Mouse (Mus musculus) G1E (cell line): ENCODE measurements around the gene Slc17a8. TPM values are rescaled to one million over a fixed set of nuclear protein-coding genes. Genes with fewer than 3 reads are reported as not detected.
"Not testable (repeated sequence)": the region's sequence is repeated elsewhere in the genome, so short reads cannot be mapped to it uniquely, and the experiment has no call there.

Experiments
- ATAC-seq: 2 replicates; pipeline ENCODE4 v1.8.0; 2016; ENCODE audit warnings: mild to moderate bottlenecking; ENCODE audit not compliant: insufficient number of reproducible peaks, poor library complexity, low FRiP score, severe bottlenecking; ENCODE audit errors: extremely low read depth
- DNase-seq: peaks from one replicate; pipeline ENCODE4 v3.0.0; 2012; ENCODE audit warnings: low spot score
- H3K27me3 ChIP-seq: 2 replicates; pipeline ENCODE4 v1.6.1; 2012; ENCODE audit warnings: mild to moderate bottlenecking, low read length, inconsistent platforms; ENCODE audit not compliant: insufficient read depth
- H3K36me3 ChIP-seq: replicated peaks from 2 replicates; pipeline ENCODE3; 2012; ENCODE audit warnings: mild to moderate bottlenecking, inconsistent platforms
- H3K4me1 ChIP-seq: 2 replicates; pipeline ENCODE4 v1.6.1; 2012; ENCODE audit warnings: low read depth, low read length, inconsistent platforms, mixed read lengths; ENCODE audit not compliant: insufficient read depth
- H3K4me3 ChIP-seq: 2 replicates; pipeline ENCODE4 v1.5.1; 2012; ENCODE audit warnings: low read depth, mild to moderate bottlenecking, inconsistent platforms, low read length, moderate library complexity, mixed read lengths
- H3K9me3 ChIP-seq: replicated peaks from 2 replicates; pipeline ENCODE4 v1.6.1; 2012; ENCODE audit warnings: inconsistent platforms
- CTCF ChIP-seq: IDR thresholded peaks from 2 replicates; pipeline ENCODE4 v1.5.1; 2012; ENCODE audit warnings: low read depth, low read length, inconsistent platforms, mixed read lengths
- GATA1 ChIP-seq: IDR thresholded peaks from 2 replicates; pipeline ENCODE4 v1.6.1; 2012; ENCODE audit warnings: borderline replicate concordance, low read length, inconsistent platforms, mixed read lengths
- GATA2 ChIP-seq: IDR thresholded peaks from 2 replicates; pipeline ENCODE4 v1.6.1; 2012; ENCODE audit warnings: low read depth, low read length, inconsistent platforms, borderline replicate concordance
- POLR2AphosphoS5 ChIP-seq: IDR thresholded peaks from 2 replicates; pipeline ENCODE4 v1.6.1; 2012; ENCODE audit warnings: low read depth, low read length, inconsistent platforms; ENCODE audit not compliant: insufficient replicate concordance
- TAL1 ChIP-seq: conservative IDR thresholded peaks from 2 replicates; pipeline ENCODE4 v1.6.1; 2012; ENCODE audit warnings: low read depth, low read length, inconsistent platforms, mixed read lengths
- polyA plus RNA-seq: library from polyadenylated mRNA; stranded (reverse); fragments of >175 nt; gene quantifications from 2 replicates; pipeline ENCODE4 v1.2.3, GENCODE M21; 2012
- total RNA-seq, 2 experiments: library from RNA; stranded (forward) in 1 of 2; stranded (reverse) in 1 of 2; fragments of 200-1000 nt in 1 of 2; fragments of >200 nt in 1 of 2; fragmentation: Nextera tagmentation in 1 of 2; gene quantifications; 2 replicates each; pipeline ENCODE4 v1.2.3; 2014 to 2017

Gene Slc17a8
- total and polyA plus RNA-seq, 3 experiments = 0.05 TPM; not detected in 2

DNA sequence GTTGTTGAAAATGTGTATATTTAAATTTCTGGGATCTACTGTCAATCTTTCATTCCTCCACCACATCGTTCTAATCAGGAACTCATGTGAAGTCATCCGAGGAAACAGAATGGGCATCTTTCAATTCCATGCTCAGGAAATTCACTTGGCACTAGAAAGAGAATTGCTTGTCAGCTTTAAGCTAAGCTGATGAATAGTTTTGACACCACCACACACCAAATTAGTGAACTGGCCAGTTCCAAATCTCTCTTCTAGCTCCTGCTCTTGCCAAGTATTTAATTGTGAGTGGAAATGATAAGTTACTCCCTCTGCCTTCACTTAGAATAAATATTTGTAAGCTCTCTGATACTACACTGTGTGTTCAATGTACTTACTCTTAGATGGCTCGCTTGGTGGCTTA lies 61.7 kb downstream of the Slc17a8 start:
- Histone ChIP-seq H3K9me3 (no peaks in the 10 kb centered on the region), H3K4me3 (no peak overlapping the region), H3K4me1 (no peaks in the 10 kb centered on the region), H3K27me3 (no peaks in the 10 kb centered on the region), H3K36me3 (no peaks in the 10 kb centered on the region)
- no peak for ATAC-seq
- TF ChIP-seq GATA1 (no peak), POLR2AphosphoS5 (no peak), TAL1 (no peak), CTCF (no peak), GATA2 (no peak)
- DNase-seq = no peak

DNA sequence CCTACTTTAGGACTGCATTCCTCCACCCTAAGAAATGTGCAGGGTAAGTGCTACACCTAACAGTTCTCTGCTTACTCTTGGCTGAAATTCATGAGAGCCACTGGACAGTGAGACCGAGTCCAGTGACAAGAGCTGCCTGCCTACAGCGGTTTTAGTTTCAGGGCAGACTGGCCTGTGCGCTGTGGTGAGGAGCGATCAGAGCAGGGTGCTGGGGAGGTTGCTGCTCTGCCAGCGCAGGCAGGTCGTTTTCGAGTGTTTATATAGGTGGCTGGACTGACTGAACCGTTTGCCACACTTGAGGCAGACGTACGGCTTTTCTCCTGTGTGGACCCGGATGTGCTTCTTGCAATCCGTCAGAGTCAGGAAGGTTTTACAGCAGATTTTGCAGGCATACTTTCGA lies 66.2 kb downstream of the Slc17a8 start:
- not testable (repeated sequence) for H3K36me3 ChIP-seq

DNA sequence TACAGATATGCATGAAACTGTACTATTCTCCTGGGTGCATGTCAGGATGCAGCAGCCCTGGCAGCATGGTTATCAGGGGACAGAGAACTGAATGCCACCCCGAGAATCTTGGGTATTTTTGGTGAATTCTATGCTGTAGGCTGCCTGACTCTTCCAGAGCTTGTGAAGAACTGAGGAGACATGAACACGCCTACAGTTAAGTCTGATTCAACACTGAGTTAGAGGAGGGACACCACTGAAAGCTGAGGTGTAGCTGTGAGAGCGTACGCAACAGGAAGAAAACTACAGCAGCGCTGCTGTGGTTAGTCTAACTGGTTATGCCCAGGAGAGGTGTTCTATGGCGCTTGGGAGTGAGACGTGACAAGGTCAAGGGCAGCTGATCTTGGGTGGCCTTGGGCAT lies 67.2 kb downstream of the Slc17a8 start:
- H3K36me3 ChIP-seq, DNase-seq, H3K27me3 ChIP-seq, H3K9me3 ChIP-seq, ATAC-seq, H3K4me1 ChIP-seq, H3K4me3 ChIP-seq: not testable (repeated sequence)

More for the DNA sequence above, 66.2 kb downstream of the Slc17a8 start:
- H3K9me3 ChIP-seq, ATAC-seq, H3K4me3 ChIP-seq, H3K27me3 ChIP-seq, DNase-seq, H3K4me1 ChIP-seq: not testable (repeated sequence)

DNA sequence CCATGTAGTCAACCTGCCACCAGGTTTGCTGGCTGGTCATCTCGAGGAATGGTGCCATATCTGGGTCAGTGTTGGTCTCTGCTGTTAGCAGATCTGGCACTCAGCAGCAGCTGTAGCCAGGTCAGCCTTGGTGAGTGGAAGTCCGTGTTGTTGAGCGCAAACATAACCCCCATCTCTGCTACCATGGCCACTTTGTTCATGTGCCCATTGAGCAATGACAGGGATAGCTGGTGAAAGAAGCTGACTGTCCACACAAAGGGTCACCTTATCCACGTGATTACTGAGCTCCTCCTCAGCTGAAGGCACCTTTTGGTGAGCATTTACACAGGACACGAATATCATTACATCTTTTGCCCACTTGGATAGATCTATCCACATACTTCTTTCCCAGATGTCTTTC lies 68.0 kb downstream of the Slc17a8 start:
- Histone ChIP-seq H3K27me3 (no peaks in the 10 kb centered on the region), H3K4me3 (no peak overlapping the region), H3K9me3 (no peaks in the 10 kb centered on the region), H3K36me3 (no peaks in the 10 kb centered on the region), H3K4me1 (no peaks in the 10 kb centered on the region)
- no peak for TF ChIP-seq TAL1
- TF ChIP-seq POLR2AphosphoS5 = no peak
- TF ChIP-seq GATA1 = no peak
- no peak for TF ChIP-seq GATA2
- no peak for TF ChIP-seq CTCF
- ATAC-seq = no peak
- no peak for DNase-seq

DNA sequence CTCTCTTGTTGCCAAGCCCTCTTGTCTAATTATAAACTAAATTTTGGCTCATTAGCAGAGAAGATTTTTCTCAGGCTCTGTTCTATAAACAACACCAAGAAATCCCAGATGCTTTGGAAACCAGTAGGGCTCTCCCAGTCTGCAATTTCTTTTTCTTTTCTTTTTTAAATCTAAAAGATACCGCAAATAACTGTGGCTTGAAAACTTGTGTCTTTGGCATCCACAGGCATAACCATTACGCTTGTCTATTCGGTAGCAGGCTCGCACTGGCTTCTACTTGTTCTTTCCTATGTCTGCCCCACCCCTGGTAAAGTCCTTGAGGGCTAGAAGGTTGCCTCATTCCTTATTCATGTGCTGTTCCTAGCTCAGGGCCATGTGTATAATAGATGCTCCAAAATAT lies 69.4 kb downstream of the Slc17a8 start:
- H3K4me1 ChIP-seq = no peaks in the 10 kb centered on the region
- no peaks in the 10 kb centered on the region for H3K27me3 ChIP-seq
- no peak for TF ChIP-seq GATA1
- no peak for TF ChIP-seq TAL1
- TF ChIP-seq POLR2AphosphoS5 = no peak
- no peak for TF ChIP-seq CTCF
- no peak for TF ChIP-seq GATA2
- no peak for DNase-seq
- H3K9me3 ChIP-seq = no peaks in the 10 kb centered on the region
- no peak for ATAC-seq
- H3K36me3 ChIP-seq = no peaks in the 10 kb centered on the region
- no peak overlapping the region for H3K4me3 ChIP-seq

DNA sequence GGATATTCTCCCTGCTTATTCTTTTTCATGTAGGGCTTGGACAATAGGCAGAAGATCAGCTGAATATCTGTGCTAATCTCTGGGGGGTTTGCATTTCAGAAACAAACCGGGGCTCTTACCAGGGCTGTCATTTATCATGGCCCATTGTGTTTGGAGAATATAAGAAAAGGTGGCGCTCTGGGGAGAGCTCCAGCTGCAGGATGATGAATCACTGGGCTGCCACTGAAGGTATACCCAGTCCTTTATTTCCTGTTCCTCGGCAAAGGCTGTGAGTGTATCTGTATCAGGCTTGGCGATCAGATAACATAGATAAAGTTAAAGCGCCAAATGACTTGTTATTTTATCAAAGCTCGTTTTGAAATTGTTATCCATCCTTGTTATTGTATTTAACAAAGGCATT lies 73.0 kb downstream of the Slc17a8 start:
- H3K4me1 ChIP-seq = no peaks in the 10 kb centered on the region
- ATAC-seq = no peak

DNA sequence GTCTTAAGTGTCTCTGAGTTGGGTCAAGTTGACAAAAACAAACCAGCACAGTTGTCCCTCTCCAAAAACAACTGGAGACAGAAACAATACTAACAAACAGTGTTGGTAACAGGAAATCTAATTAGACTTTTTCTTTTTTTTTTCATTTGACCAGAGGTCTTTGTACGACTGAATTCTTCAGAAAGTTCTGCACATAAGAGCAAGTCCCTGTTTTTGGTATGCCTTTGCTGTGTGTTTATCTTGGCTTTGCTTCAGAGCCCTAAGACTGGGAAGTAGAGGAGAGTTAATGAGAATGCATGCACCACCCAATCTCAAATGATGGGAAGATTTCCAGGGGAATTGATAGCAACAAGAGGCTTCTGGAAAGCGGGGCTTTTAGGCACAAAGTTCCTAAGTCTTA lies 74.1 kb downstream of the Slc17a8 start:
- H3K36me3 ChIP-seq = no peaks in the 10 kb centered on the region
- H3K4me1 ChIP-seq = no peaks in the 10 kb centered on the region
- no peaks in the 10 kb centered on the region for H3K27me3 ChIP-seq
- ATAC-seq (no peak), DNase-seq (no peak)
- H3K4me3 ChIP-seq = no peak overlapping the region
- TF ChIP-seq GATA2 = no peak
- TF ChIP-seq CTCF = no peak
- no peak for TF ChIP-seq TAL1
- no peak for TF ChIP-seq GATA1
- TF ChIP-seq POLR2AphosphoS5 = no peak
- H3K9me3 ChIP-seq = no peaks in the 10 kb centered on the region

More for the DNA sequence above, 73.0 kb downstream of the Slc17a8 start:
- no peaks in the 10 kb centered on the region for H3K36me3 ChIP-seq
- no peak for DNase-seq
- TF ChIP-seq POLR2AphosphoS5 (no peak), GATA2 (no peak), CTCF (no peak)
- no peaks in the 10 kb centered on the region for H3K27me3 ChIP-seq
- H3K9me3 ChIP-seq = no peaks in the 10 kb centered on the region
- no peak overlapping the region for H3K4me3 ChIP-seq
